Mouse (Mus musculus): ENCODE measurements around the gene Tcf25. TPM values are rescaled to one million over a fixed set of nuclear protein-coding genes. Genes with fewer than 3 reads are reported as not detected.
"Not testable (repeated sequence)": the region's sequence is repeated elsewhere in the genome, so short reads cannot be mapped to it uniquely, and the experiment has no call there.

Gene Tcf25
- polyA plus RNA-seq, 1 experiment = 557 TPM

GRCm38 (mm10) chr8:123406786-123407185 lies 33.2 kb downstream of the Tcf25 start, which contains the start of gene Mc1r:
TSS of gene Mc1r (plus strand) at chr8:123407107.
- TF ChIP-seq POLR2A (IDR thresholded peaks at IDR 0.05; ENCODE audit: low read depth, low read length) = no peak
- TF ChIP-seq CTCF (IDR thresholded peaks at IDR 0.05; ENCODE audit: borderline replicate concordance, insufficient read depth, low read length) = peak; percentile 59; the same call in 1 of the 2 replicates
- H3K4me3 ChIP-seq (ENCODE audit: insufficient read depth, low read length) = no peak within 1 kb of the TSS
- H3K4me1 ChIP-seq (ENCODE audit: control insufficient read depth, insufficient read depth, low read length) = peaks cover 15% of the 10 kb centered on the region
- H3K27ac ChIP-seq (ENCODE audit: insufficient read depth, low read length) = no peak within 1 kb of the TSS

GRCm38 (mm10) chr8:123407612-123408011 lies 34.1 kb downstream of the Tcf25 start:
- Histone ChIP-seq H3K4me3 (ENCODE audit: insufficient read depth, low read length) (no peak overlapping the region), H3K27ac (ENCODE audit: insufficient read depth, low read length) (no peak overlapping the region), H3K4me1 (ENCODE audit: control insufficient read depth, insufficient read depth, low read length) (peaks cover 15% of the 10 kb centered on the region)
- TF ChIP-seq CTCF (IDR thresholded peaks at IDR 0.05; ENCODE audit: borderline replicate concordance, insufficient read depth, low read length) = no peak
- TF ChIP-seq POLR2A (IDR thresholded peaks at IDR 0.05; ENCODE audit: low read depth, low read length) = no peak

GRCm38 (mm10) chr8:123408586-123409544 lies 35.3 kb downstream of the Tcf25 start:
- Histone ChIP-seq H3K4me3 (ENCODE audit: insufficient read depth, low read length) (no peak overlapping the region), H3K27ac (ENCODE audit: insufficient read depth, low read length) (no peak overlapping the region), H3K4me1 (ENCODE audit: control insufficient read depth, insufficient read depth, low read length) (peaks cover 15% of the 10 kb centered on the region)
- TF ChIP-seq POLR2A (IDR thresholded peaks at IDR 0.05; ENCODE audit: low read depth, low read length) (no peak), CTCF (IDR thresholded peaks at IDR 0.05; ENCODE audit: borderline replicate concordance, insufficient read depth, low read length) (no peak)

GRCm38 (mm10) chr8:123410049-123410587 lies 36.6 kb downstream of the Tcf25 start:
- 0 out of 2 replicates have a peak overlapping the region, but pooled peaks have one; percentile 3 for H3K27ac ChIP-seq (ENCODE audit: insufficient read depth, low read length)
- H3K4me1 ChIP-seq (ENCODE audit: control insufficient read depth, insufficient read depth, low read length) = peaks cover 15% of the 10 kb centered on the region
- TF ChIP-seq POLR2A (IDR thresholded peaks at IDR 0.05; ENCODE audit: low read depth, low read length) (no peak), CTCF (IDR thresholded peaks at IDR 0.05; ENCODE audit: borderline replicate concordance, insufficient read depth, low read length) (no peak)
- no peak overlapping the region for H3K4me3 ChIP-seq (ENCODE audit: insufficient read depth, low read length)

- H3K4me3 ChIP-seq (ENCODE audit: insufficient read depth, low read length) = peak overlapping the region; percentile 33
- H3K4me1 ChIP-seq (ENCODE audit: control insufficient read depth, insufficient read depth, low read length) = peaks cover 15% of the 10 kb centered on the region
- H3K27ac ChIP-seq (ENCODE audit: insufficient read depth, low read length) = no peak overlapping the region
- TF ChIP-seq CTCF (IDR thresholded peaks at IDR 0.05; ENCODE audit: borderline replicate concordance, insufficient read depth, low read length) = no peak
- no peak for TF ChIP-seq POLR2A (IDR thresholded peaks at IDR 0.05; ENCODE audit: low read depth, low read length)
Measured at GRCm38 (mm10) chr8:123410788-123411187, 37.2 kb downstream of the Tcf25 start.

- peak; percentile 95 for TF ChIP-seq POLR2A (IDR thresholded peaks at IDR 0.05; ENCODE audit: low read depth, low read length)
- TF ChIP-seq CTCF (IDR thresholded peaks at IDR 0.05; ENCODE audit: borderline replicate concordance, insufficient read depth, low read length) = no peak
- Histone ChIP-seq H3K27ac (ENCODE audit: insufficient read depth, low read length) (no peak within 1 kb of the TSS), H3K4me1 (ENCODE audit: control insufficient read depth, insufficient read depth, low read length) (peaks cover 15% of the 10 kb centered on the region), H3K4me3 (ENCODE audit: insufficient read depth, low read length) (peak within 1 kb of the TSS; percentile 48)
Measured at GRCm38 (mm10) chr8:123411246-123411645, 37.7 kb downstream of the Tcf25 start, which contains the start of gene Tubb3. TSS of gene Tubb3 (plus strand) at chr8:123411424.

- TF ChIP-seq CTCF (IDR thresholded peaks at IDR 0.05; ENCODE audit: borderline replicate concordance, insufficient read depth, low read length) (no peak), POLR2A (IDR thresholded peaks at IDR 0.05; ENCODE audit: low read depth, low read length) (no peak)
- Histone ChIP-seq H3K4me3 (ENCODE audit: insufficient read depth, low read length) (peak overlapping the region; percentile 48), H3K27ac (ENCODE audit: insufficient read depth, low read length) (no peak overlapping the region), H3K4me1 (ENCODE audit: control insufficient read depth, insufficient read depth, low read length) (peaks cover 15% of the 10 kb centered on the region)
Measured at GRCm38 (mm10) chr8:123411781-123412327, 38.3 kb downstream of the Tcf25 start.

- no peak for TF ChIP-seq CTCF (IDR thresholded peaks at IDR 0.05; ENCODE audit: borderline replicate concordance, insufficient read depth, low read length)
Measured at GRCm38 (mm10) chr8:123412560-123413170, 39.1 kb downstream of the Tcf25 start.

GRCm38 (mm10) chr8:123414255-123414654 lies 40.7 kb downstream of the Tcf25 start:
- H3K27ac ChIP-seq (ENCODE audit: insufficient read depth, low read length) = no peak overlapping the region
- TF ChIP-seq CTCF (IDR thresholded peaks at IDR 0.05; ENCODE audit: borderline replicate concordance, insufficient read depth, low read length) (no peak), POLR2A (IDR thresholded peaks at IDR 0.05; ENCODE audit: low read depth, low read length) (no peak)
- peaks cover 12% of the 10 kb centered on the region for H3K4me1 ChIP-seq (ENCODE audit: control insufficient read depth, insufficient read depth, low read length)
- no peak overlapping the region for H3K4me3 ChIP-seq (ENCODE audit: insufficient read depth, low read length)

More at GRCm38 (mm10) chr8:123412560-123413170, 39.1 kb downstream of the Tcf25 start:
- no peak overlapping the region for H3K27ac ChIP-seq (ENCODE audit: insufficient read depth, low read length)
- H3K4me3 ChIP-seq (ENCODE audit: insufficient read depth, low read length) = peak overlapping the region; percentile 48
- peaks cover 15% of the 10 kb centered on the region for H3K4me1 ChIP-seq (ENCODE audit: control insufficient read depth, insufficient read depth, low read length)

GRCm38 (mm10) chr8:123414997-123415696 lies 41.6 kb downstream of the Tcf25 start:
- H3K27ac ChIP-seq (ENCODE audit: insufficient read depth, low read length); H3K4me1 ChIP-seq (ENCODE audit: control insufficient read depth, insufficient read depth, low read length); H3K4me3 ChIP-seq (ENCODE audit: insufficient read depth, low read length): not testable (repeated sequence)
